Mouse (Mus musculus): Measurements from ENCODE around the gene Cish.
"Not testable (repeated sequence)": the region's sequence is repeated elsewhere in the genome, so short reads cannot be mapped to it uniquely, and the experiment has no call there.

Cish gene

GRCm38 (mm10) chr9:107300224-107300973, 4.6 kb downstream of the Cish start:
- no peak for DNase-seq

DNA sequence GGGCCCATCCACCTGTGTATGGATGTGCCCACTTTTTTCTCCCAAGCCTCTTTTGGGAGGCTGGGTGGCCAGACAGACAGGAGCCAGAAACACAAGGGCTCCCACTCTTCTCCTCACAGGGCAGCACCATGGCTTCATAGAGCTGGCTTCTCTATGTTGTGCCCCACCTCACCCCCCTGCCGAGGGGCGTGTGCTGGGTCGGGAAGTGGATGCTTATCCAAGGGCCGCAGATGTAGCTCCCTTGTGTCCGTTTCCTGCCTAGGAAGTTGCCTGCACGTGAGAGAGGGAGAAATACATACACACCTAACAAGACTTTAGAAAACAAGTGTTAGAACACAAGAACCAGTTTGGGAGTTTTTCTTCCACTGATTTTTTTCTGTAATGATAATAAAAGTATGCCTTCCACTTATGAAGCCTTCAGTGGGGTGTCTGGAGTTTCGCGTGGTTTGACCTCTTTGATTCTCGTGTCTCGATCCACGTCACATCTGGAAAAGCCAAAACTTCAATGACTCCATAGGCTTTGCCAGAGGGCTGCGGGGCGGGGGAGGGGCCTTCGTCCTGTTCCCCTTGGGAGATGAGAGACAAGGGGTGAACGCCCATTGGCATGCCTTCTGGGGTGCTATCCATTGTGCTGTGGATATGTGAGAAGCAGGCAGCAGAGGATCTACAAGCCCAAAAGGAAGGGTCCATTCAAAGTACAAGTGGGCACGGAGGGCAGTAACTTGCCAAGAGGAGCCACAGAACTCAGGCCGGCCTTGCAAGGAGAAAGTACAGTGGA, 5.9 kb downstream of the Cish start:
- DNase-seq = peak; percentile 46 to 76

DNA sequence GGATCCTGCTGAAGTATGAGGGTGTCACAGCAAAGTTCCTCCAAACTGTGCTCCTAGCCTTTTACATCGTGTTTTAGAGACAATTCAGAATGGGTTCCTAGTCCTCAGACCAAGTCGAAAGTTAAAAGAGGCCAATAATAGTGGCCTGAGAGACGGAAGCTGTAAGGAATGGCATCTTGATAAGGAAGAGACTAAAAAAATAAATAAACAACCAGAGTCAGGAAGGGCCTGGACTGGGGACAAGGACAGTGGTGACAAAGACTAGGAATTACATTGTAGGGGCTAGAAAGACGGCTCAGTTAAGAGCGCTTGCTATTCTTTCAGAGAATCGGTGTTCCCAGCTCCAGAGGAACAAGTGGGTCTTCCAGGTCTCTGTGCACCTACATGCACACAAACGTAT, 6.8 kb downstream of the Cish start:
- DNase-seq = no peak

DNA sequence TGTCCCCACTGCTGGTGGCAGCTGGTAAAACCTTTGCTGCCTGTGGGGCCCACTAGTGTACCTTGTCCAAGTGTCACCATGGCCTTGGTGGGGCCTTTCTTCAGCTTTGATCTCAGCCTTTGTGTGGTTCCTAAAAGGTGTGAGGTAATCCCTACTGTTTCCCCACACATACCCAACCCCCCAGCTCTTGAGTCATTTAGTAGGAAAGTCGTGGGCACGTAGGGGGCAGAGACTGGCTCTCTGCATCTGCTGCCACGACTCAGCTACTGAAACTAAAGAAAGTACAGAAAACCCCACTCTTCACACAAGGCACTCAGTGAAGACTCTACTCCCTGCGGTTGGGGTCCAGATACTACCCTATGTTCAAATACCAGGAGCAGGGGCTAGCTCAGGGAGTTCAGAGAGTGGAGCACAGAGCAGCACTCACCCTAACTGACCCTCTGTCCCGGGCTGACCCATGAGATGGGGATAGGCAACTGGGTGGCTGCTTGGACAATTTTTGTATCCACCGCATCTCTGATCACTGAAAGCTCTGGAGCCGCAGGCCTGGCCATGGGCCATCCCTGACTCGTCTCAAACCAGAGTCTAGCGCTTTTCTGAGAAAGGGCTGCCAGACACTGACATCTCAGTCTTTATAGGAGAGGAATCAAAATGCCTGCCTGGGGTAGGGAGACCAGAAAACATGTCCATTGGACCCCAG, 7.4 kb downstream of the Cish start:
- no peak for DNase-seq

- DNase-seq = no peak
Measured at GRCm38 (mm10) chr9:107303900-107304299, 8.1 kb downstream of the Cish start.

DNA sequence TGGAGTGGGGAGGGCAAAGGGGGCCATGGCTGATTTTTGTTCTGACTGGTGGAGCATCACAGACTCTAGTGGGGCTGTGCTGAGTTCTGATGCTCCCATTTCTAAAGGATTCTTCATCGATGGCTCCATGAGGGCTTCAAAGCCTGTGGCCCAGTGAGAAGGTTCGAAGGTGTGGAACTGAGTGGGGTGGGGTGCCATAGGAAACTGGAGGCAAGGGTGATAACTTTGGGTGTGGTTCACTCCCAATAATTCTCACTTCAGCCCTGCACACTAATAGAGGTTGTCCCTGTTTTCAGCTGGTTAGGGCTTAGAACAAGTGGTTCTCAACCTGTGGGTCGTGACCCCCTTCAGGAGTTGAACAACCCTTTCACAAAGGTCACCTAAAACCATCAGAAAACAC, 8.6 kb downstream of the Cish start:
- DNase-seq = no peak

DNA sequence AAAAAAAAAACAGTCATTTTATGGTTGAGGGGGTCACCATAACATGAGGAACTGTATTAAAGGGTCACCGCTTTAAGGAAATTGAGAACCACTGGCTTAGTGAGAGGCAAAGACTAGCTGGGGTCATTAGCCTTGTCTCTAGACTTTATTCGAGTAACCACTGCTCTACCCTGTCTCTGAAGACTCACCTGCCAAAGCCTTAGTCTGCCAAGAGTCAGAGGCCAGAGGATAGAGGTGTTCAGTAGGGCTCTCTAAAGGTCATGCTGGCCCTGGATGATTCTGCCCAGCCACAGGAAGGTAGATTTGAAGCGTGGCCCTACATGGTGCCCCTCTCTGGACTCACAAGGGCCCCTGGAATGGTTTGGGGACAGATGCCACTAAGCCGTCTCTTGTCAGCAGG, 9.2 kb downstream of the Cish start:
- DNase-seq = no peak

DNA sequence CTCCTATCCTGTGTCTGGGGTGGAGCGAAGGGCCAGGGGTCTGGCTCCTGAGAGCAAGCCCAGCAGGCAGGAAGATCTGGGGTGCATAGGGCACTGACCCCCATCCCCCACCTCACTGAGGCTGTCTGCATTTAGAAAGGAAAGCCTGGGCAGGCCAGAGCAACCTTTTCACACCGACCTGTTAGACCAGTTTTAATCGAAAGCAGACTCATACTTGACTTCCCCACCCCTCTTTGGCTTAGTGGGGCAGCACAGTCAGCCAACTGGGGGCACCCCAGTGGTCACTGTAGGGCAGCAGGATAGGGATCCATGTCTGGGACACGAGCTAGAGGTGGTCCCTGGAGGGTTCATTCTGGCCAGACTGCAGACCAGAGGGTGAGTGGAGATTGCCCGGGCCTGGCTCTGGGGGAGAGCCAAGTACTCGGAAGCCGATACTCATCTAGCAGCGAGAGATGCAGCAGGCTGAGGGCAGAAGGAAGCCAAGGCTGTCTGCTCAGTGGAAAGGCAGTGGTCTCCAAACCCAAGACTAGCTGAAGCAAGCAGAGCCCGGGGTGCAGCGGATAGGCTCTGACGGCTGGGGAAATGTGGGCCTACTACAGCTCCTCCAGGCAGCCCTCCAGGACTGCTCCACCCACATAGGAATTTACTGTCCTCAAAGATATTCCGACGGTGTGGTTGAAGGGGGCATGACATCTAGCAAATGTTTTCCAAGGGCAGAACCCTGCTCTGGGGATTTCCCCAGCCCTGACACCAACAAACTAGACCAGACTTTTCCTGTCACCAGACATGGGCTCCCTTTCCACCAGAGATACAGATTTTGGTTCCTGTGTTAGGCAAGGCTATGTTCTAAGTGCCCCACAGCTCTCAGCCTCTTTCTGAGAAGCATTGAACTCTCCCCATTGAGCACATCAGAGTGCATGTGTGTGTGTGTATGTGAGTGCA, 10.0 kb downstream of the Cish start:
- peak; percentile 62 to 80 for DNase-seq

GRCm38 (mm10) chr9:107306673-107307072, 10.8 kb downstream of the Cish start:
- not testable (repeated sequence) for DNase-seq

DNA sequence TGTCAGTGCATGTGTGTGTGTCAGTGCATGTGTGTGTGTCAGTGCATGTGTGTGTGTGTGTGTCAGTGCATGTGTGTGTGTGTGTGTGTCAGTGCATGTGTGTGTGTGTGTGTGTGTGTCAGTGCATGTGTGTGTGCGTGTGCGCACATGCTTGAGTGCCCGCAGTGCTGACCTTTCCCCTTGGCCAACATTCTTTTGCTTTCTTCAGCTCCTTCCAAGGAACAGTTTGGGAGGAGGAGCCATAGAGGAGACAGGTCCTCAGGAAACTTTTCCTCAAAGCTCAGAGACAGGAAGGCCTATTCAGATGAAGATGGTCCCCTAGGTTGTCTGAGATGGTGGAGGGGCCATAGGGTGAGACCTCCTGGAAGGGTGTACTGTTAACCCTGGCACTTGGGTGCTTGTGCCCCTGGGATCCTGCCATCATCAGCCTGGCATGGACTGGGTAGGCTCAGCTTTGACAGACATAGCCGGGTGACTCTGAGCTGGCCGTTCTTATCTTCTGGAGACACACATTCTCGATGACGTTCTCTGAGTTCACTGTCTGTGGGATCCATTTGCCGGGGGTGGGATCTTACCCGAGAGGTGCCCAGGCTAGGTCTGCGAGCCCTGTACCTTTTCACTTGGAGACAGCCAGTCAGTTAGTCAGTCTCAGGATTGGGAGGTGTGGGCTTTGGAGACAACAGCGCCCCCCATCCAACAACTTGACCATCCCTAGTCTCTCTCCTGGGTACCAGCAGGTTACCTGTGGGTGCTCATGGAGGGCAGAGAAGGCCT, 11.5 kb downstream of the Cish start:
- DNase-seq = no peak

GRCm38 (mm10) chr9:107307886-107308285, 12.1 kb downstream of the Cish start:
- peak; percentile 89 to 94 for DNase-seq

DNA sequence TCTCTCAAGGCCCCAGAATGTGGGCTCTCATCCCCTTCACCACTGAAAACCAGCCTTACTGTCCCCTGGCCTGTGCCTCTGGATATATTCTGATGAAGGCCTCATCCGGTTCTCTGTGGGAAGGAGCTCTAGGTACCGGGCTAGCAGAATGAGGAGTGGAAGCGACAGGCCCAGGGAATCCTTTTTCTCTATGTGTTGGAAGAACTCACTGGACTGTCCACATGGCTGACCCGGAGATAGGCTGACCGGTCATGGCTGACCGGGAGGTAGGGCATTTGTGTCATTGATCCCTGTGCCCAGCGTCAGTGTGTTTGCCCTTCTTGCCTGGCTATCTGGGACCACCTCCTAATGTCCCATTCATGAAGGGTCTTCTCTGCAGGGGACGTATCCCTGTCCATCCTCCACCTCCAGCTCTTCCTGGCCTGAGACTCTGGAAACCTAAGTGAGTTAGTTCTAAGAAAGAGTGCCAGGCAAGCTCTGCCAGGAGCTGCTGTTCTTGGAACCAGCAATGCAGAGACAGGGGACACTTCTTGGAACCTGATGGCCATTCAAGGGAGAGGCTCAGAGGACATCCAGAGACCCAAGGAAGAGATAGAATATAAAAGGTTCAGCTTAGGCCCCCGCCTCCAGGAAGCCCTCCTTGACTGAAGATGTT, 12.6 kb downstream of the Cish start:
- no peak for DNase-seq

- no peak for DNase-seq
Measured at GRCm38 (mm10) chr9:107309171-107309570, 13.3 kb downstream of the Cish start.

GRCm38 (mm10) chr9:107309600-107309999, 13.8 kb downstream of the Cish start:
- no peak for DNase-seq

DNA sequence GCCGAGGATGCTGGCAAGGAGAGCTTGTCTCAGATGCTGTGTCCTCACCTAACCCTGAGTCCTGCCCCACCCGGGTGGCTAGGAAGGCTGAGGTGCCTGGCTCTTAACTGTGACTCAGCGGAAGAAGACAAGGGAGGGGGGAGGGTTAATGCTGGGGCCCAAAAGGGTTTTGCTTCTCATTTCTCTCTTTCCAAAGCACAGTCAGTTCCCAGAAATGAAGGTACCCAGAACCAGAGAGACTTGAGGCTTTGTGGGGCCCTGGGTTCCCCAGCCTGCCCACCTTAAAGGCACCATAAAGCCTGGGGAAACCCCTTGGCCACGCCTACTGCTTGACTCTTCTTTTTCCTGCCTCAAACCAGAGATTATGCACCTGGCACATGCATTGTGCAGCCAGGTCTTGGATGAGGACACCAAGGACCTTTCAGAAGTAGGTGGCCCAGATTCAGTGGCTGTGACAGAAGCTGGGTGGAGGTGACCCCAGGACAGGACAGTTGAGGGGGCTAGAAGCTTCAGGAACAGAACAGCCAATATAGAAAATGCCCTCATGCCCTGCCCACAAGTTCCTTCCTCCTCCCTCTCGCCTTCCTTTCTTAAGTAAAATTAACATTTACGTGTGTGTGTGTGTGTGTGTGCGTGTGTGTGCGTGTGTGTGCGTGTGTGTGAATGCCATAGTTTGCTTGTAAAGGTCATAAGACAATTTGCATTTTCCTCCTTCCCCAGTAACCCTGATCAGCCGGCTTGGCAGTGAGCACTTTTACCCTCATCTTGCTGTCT, 17.2 kb downstream of the Cish start:
- DNase-seq = peak in 1 of 2 experiments; percentile 47

DNA sequence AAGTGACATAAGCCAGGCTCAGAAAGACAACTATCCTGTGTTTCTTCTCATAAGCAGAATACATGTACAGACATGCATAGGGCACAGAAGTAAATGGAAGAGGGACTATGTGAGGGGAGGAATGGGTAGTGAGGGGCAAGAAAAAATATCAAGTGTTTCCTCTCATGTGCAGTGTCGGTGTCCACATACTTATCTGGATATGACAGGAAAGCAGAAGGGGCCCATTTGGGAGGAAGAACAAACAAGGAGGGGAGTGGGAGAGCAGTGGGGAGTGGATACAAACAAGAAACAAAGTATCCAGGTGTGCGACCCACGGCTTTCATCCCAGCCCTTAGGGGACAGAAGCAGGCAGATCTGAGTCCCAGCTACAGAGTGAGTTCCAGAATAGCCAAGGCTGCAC, 18.1 kb downstream of the Cish start:
- DNase-seq = no peak

DNA sequence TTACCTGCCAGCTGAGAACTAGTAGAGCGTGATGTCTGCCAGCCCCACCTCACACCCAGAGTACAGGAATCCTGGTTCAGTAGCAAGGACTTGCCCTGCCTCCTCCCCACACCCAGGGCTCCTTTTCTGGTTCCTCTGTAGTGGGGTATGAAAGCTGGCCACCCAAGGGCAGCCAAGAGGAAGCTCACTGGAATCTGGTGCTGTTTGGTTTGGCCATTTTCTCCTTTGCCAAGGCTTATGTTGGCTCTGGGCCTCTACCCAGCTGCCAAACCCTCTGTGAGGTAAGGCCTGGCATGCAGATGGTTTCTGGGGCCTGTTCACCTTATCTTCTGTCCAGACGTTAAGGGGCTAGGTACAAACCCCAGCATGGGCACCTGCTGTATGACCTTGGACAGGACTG, 20.0 kb downstream of the Cish start:
- peak; percentile 61 to 72 for DNase-seq

- peak; percentile 62 to 70 for DNase-seq
Measured at GRCm38 (mm10) chr9:107322461-107323050, 26.7 kb downstream of the Cish start.

DNA sequence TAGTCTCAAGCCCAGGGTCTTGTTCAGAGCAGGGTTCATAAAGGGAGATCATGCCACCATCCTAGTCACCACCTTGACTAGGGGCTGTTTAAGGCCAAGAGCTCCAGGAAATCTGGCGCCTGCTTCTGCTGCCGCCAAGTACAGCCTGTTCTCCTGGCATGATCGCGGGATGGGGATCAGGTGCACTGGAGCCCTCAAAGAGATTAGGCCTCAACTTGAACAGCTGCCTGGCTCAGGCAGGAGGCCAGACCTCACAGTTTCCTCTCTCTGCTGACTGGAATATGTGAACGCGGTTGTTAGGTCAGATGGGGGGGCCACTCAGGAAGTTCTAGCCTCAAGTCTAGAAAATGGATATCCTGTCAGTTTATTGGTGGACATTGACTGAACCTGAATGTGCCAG, 27.7 kb downstream of the Cish start:
- DNase-seq = peak; percentile 82 to 90
